Mouse (Mus musculus) embryonic stem cell, embryonic (primary cell): Measurements from ENCODE around the gene Gm39566.

Experiments used
- CTCF ChIA-PET, 4 experiments: fragments of 300-600 bp in 2 of 4; fragments of 350-600 bp in 2 of 4; sonication (Branson Sonifier 250); formaldehyde crosslinking; loops; one replicate each; lab custom pipeline; 2022; ENCODE audit warnings: inconsistent platforms in 2 of 4; lab: Charles Lee
- POLR2A ChIA-PET, 4 experiments: fragments of 300-600 bp in 2 of 4; fragments of 350-600 bp in 2 of 4; sonication (Branson Sonifier 250); formaldehyde crosslinking; loops; one replicate each; lab custom pipeline; 2022; ENCODE audit warnings: antibody characterized with exemption in 4 of 4, inconsistent platforms in 1 of 4; lab: Charles Lee

Gm39566 gene

DNA sequence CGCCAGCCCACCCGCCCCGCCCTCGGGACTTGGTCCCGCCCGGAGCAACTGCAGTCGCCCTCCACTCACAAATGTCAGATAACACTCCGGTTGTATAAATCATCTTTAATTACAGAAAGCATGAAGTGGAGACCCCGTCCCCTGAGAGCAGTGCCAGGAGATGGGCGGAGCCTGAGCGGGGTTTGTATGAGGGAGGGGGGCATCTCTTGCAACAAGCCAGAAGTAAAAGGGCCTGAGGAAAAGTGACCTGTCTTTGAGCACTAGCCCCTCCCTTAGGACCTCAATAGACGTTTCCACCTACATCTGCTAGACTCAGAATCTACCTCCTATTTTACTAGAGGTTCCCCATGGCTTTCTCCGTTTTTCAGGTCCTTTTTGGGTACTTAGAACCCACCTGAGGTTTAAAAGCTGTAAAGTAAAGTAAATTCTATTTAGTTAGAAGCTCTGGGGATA lies 19.1 kb downstream of the Gm39566 start:
- ChIA-PET CTCF (interaction anchor here in 2 of 4 experiments (0.5 kb wide), 2 partner anchors 34 to 80 kb away, joined by 4 to 7 read pairs; partner anchors contain the start of gene Slc35g3 (in 1 of the 2)), POLR2A (interaction anchor here in 3 of 4 experiments (0.9 to 12.8 kb wide), 21 partner anchors 8 to 184 kb away, joined by 3 to 168 read pairs (median 5); partner anchors contain the start of genes Eif5a (in 2 of the 3), Nlgn2 (in 2 of the 3), Tmem102 (in 2 of the 3) and Tmem256 (in 2 of the 3))

GRCm38 (mm10) chr11:69795168-69795982 lies 19.7 kb downstream of the Gm39566 start, which contains the start of gene Chrnb1:
Chrnb1 (minus strand) TSS chr11:69795943.
- CTCF ChIA-PET = interaction anchor here in 3 of 4 experiments (0.6 to 1.1 kb wide), 12 partner anchors 9 to 210 kb away, joined by 3 to 10 read pairs (median 4); partner anchors contain the start of gene Acap1 (in 1 of the 3)
- POLR2A ChIA-PET = interaction anchor here in 3 of 4 experiments (0.6 to 12.8 kb wide), 48 partner anchors 8 to 216 kb away, joined by 3 to 168 read pairs (median 4); partner anchors contain the start of genes Eif5a (in 2 of the 3), Tmem102 (in 2 of the 3), Wrap53 (in 2 of the 3) and Ctdnep1 (in 1 of the 3)

- POLR2A ChIA-PET = interaction anchor here (0.5 to 2.5 kb wide), 15 partner anchors 9 to 212 kb away, joined by 3 to 8 read pairs (median 4); partner anchors contain the start of genes Polr2a (in 1 of the 4) and Tmem256 (in 1 of the 4)
Observed at GRCm38 (mm10) chr11:69793429-69793828, 21.7 kb downstream of the Gm39566 start.

GRCm38 (mm10) chr11:69791420-69791819 lies 23.7 kb downstream of the Gm39566 start:
- POLR2A ChIA-PET = interaction anchor here in 3 of 4 experiments (0.7 to 4.0 kb wide), 4 partner anchors 10 to 186 kb away, joined by 3 to 21 read pairs (median 6); partner anchors contain the start of gene Fgf11 (in 2 of the 3)
- CTCF ChIA-PET = interaction anchor here in 1 of 4 experiments (0.7 kb wide), 1 partner anchor 28 kb away, joined by 3 read pairs; no protein-coding TSS in a partner anchor

More at GRCm38 (mm10) chr11:69793429-69793828, 21.7 kb downstream of the Gm39566 start:
- CTCF ChIA-PET = no interaction called here

- ChIA-PET CTCF (interaction anchor here in 1 of 4 experiments (0.7 kb wide), 1 partner anchor 224 kb away, joined by 3 read pairs; no protein-coding TSS in a partner anchor), POLR2A (interaction anchor here in 3 of 4 experiments (0.9 to 6.8 kb wide), 13 partner anchors 11 to 135 kb away, joined by 3 to 168 read pairs (median 3); partner anchors contain the start of genes Fgf11 (in 2 of the 3), Chrnb1 (in 1 of the 3), Polr2a (in 1 of the 3) and Tmem102 (in 1 of the 3))
Observed at GRCm38 (mm10) chr11:69789431-69789830, 25.7 kb downstream of the Gm39566 start.

DNA sequence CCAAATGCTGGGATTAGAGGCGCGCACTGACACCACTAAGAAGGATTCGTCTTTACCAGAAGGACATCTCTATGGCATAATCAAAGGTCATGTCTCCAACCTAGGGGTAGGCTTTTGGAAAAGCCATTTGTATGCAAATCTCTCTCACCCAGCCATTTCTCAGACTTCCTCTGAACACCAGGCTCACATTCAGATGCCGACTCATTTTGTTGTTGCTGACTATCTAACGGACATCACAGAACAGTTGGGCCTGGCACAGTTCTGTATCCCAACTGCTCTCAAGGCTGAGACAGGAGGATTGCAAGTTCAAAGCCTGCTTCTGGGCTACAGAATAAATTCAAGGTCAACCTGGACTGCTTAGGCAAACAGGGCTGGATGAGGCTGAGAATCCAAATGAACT lies 27.8 kb downstream of the Gm39566 start:
- ChIA-PET POLR2A (interaction anchor here in 2 of 4 experiments (0.6 to 6.8 kb wide), 6 partner anchors 12 to 98 kb away, joined by 3 to 168 read pairs (median 44); partner anchors contain the start of genes Fgf11 (in 2 of the 2), Tmem102 (in 2 of the 2), Chrnb1 (in 1 of the 2) and Nlgn2 (in 1 of the 2)), CTCF (interaction anchor here in 1 of 4 experiments (0.6 to 1.0 kb wide), 2 partner anchors 8 to 89 kb away, joined by 3 to 7 read pairs; no protein-coding TSS in a partner anchor)

DNA sequence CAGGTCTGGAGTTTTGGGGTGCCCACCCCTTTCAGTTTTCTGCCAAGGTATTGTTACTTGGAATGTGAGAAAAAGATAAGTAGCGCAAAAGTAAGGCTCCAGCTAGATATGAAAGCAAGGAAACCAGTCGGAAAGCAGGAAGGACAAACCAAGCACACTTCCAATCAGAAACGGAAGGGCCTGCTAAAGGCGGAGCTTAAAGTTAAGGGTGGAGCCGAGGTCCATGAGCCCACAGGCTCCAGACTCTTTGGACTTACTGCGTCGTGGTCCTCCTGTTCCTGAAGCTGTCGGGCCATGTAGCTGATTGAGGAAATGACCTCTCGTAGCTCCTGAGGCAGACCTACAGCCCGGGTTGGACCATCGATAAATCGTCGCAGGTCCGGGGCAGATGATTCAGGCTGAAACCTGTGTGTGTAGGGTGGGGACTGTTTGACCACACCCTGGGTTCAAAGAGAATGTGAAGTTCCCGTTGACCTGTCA lies 30.3 kb downstream of the Gm39566 start:
- POLR2A ChIA-PET = interaction anchor here (0.5 to 6.8 kb wide), 93 partner anchors 9 to 884 kb away, joined by 3 to 168 read pairs (median 4); partner anchors contain the start of genes Eif5a (in 3 of the 4), Fgf11 (in 3 of the 4), Nlgn2 (in 3 of the 4) and Tmem256 (in 3 of the 4)
- CTCF ChIA-PET = interaction anchor here in 3 of 4 experiments (0.5 to 2.2 kb wide), 16 partner anchors 8 to 259 kb away, joined by 3 to 11 read pairs (median 3); partner anchors contain the start of genes Eif5a (in 1 of the 3) and Fgf11 (in 1 of the 3)

DNA sequence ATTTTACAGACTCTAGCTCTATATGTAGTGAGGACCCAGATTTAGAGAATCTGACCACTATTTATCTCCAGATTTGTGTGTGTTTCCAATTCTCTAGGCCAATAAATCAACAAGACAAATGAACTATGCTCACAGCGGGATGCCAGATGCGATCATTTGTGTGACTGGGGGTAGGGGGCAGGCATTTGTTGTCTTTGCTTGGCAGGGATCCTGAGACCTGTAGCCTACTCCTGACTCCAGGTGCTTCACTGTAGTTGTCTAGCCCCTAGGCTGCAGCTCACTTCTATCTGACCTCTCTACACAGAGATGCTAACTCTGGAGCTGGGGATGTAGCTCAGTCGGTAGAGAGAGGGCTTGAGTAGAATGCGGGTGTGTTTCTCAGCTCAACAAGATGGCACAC lies 33.3 kb downstream of the Gm39566 start:
- POLR2A ChIA-PET = interaction anchor here in 3 of 4 experiments (0.5 to 4.8 kb wide), 30 partner anchors 11 to 168 kb away, joined by 3 to 57 read pairs (median 6); partner anchors contain the start of genes Nlgn2 (in 3 of the 3), Chrnb1 (in 2 of the 3), Polr2a (in 2 of the 3) and Tmem256 (in 2 of the 3)
- CTCF ChIA-PET = interaction anchor here in 3 of 4 experiments (0.6 to 1.1 kb wide), 3 partner anchors 27 to 240 kb away, joined by 3 to 7 read pairs (median 3); no protein-coding TSS in a partner anchor

DNA sequence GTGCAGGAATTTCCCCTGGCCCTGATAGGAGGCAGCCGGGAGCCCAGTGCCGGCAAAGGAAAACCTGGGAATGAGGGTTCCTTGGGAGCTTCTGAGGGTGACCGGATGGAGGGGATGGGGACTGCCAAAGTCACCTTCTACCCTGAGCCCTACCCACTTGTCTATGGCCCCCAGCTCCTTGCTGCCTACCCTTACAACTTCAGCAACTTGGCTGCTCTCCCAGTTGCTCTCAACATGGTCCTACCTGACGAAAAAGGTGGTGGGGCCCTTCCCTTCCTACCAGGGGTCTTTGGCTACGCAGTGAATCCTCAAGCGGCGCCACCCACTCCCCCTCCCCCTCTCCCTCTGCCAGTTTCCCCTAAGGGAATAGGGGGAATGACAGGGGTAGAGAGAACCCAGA lies 36.1 kb downstream of the Gm39566 start:
- ChIA-PET CTCF (interaction anchor here in 1 of 4 experiments (1.1 kb wide), 1 partner anchor 102 kb away, joined by 3 read pairs; no protein-coding TSS in a partner anchor), POLR2A (interaction anchor here (0.6 to 5.9 kb wide), 23 partner anchors 9 to 202 kb away, joined by 3 to 69 read pairs (median 5); partner anchors contain the start of genes Fgf11 (in 2 of the 4), Ctdnep1 (in 1 of the 4), Nlgn2 (in 1 of the 4) and Polr2a (in 1 of the 4))

DNA sequence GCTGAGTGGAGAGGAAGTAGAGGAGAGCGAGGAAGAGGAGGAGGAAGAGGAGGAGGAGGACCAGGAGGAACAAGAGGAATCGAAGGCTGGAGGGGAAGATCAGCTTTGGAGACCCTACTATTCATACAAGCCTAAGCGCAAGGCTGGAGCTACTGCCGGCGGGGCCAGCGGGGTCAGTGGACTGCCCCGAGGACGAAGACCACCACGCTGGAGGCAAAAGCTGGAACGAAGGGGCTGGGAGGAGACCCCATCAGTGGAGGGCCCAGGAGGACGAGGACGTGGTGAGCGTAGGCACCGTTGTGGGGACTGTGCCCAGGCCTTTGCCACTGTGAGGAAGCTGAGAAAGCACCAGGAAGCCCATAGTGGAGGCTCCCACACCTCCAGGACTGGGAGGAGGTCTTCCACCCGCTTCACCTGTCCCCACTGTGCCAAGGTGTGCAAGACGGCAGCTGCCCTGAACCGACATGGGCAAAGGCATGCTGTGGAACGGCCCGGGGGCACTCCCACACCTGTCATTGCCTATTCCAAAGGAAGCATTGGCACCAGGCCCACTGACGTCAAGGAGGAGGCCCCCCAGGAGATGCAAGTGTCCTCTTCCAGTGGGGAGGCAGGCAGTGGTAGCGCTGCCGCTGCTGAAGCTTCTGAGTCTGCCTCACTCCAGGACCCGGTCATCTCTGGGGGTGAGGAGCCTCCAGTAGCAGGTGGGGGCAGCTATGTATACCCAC lies 36.7 kb downstream of the Gm39566 start:
- POLR2A ChIA-PET = interaction anchor here (0.6 to 5.9 kb wide), 31 partner anchors 7 to 202 kb away, joined by 3 to 69 read pairs (median 5); partner anchors contain the start of genes Fgf11 (in 2 of the 4), Ctdnep1 (in 1 of the 4), Eif5a (in 1 of the 4) and Nlgn2 (in 1 of the 4)

DNA sequence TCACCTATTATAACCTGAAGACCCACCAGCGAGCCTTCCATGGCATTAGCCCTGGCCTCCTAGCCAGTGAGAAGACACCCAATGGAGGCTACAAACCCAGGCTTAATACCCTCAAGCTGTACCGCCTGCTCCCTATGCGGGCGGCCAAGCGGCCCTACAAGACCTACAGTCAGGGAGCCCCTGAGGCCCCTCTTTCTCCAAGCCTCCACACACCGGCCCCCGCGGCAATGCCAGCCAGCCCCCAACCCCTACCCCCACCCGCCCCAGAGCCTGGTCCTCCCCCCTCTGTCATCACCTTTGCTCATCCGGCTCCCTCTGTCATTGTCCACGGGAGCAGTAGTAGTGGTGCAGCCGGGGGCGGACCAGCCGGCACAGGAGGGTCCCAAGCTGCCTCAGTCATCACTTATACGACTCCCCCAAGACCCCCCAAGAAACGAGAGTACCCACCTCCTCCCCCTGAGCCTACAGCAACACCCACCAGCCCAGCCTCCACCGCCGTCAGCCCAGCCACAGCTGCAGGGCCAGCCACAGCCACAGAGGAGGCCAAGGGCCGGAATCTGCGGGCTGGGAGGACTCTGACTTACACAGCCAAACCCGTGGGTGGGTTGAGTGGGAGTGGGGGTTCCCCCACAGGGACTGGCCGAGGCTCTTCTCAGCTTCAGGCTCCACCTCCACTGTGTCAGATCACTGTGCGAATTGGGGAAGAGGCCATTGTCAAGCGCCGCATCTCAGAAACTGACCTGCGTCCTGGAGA lies 37.4 kb downstream of the Gm39566 start:
- ChIA-PET CTCF (interaction anchor here in 1 of 4 experiments (0.6 kb wide), 1 partner anchor 175 kb away, joined by 3 read pairs; no protein-coding TSS in a partner anchor), POLR2A (interaction anchor here (0.6 to 5.9 kb wide), 25 partner anchors 8 to 144 kb away, joined by 3 to 69 read pairs (median 5); partner anchors contain the start of genes Fgf11 (in 2 of the 4), Eif5a (in 1 of the 4), Nlgn2 (in 1 of the 4) and Polr2a (in 1 of the 4))

More for the DNA sequence above, 36.7 kb downstream of the Gm39566 start:
- CTCF ChIA-PET = interaction anchor here in 2 of 4 experiments (0.6 to 1.1 kb wide), 2 partner anchors 102 to 175 kb away, joined by 3 read pairs; no protein-coding TSS in a partner anchor

DNA sequence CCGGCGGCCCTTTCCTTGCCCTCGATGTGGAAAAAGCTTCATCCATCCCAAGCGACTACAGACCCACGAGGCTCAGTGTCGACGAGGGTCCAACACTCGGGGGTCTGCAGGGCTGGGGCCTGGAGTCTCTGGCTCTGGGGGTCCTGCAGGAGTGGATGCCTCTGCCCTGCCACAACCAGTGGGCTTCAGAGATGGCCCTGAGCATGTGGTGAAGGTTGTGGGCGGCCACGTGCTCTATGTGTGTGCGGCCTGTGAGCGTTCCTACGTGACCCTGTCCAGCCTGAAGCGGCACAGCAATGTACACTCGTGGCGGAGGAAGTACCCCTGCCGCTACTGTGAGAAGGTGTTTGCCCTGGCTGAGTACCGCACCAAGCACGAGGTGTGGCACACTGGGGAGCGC lies 38.6 kb downstream of the Gm39566 start:
- POLR2A ChIA-PET = interaction anchor here (0.6 to 5.9 kb wide), 28 partner anchors 8 to 453 kb away, joined by 3 to 69 read pairs (median 5); partner anchors contain the start of genes Polr2a (in 2 of the 4), Slc35g3 (in 2 of the 4), Tmem102 (in 2 of the 4) and Cntrob (in 1 of the 4)
- CTCF ChIA-PET = interaction anchor here in 3 of 4 experiments (0.6 to 2.1 kb wide), 4 partner anchors 9 to 1257 kb away, joined by 3 to 8 read pairs (median 4); partner anchors contain the start of gene 6330403K07Rik (in 1 of the 3)

DNA sequence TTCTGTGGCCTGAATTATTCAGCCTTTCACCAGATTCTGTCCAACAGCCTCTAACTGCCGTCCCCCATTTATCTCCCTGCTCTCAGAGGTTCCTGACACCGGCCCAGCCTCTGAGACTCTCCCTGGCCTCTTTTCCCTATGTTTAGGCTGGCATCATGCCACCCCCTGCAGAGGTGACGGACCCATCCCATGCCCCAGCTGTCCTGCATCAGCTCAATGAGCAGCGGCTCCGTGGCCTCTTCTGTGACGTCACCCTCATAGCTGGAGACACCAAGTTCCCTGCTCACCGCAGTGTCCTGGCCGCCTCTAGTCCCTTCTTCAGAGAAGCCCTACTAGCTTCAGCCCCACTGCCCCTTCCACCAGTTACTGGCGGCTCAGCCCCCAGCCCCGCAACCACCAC lies 39.4 kb downstream of the Gm39566 start:
- ChIA-PET CTCF (interaction anchor here in 3 of 4 experiments (0.6 to 2.1 kb wide), 5 partner anchors 9 to 201 kb away, joined by 3 to 8 read pairs (median 4); no protein-coding TSS in a partner anchor), POLR2A (interaction anchor here (0.6 to 5.9 kb wide), 37 partner anchors 8 to 452 kb away, joined by 3 to 69 read pairs (median 4); partner anchors contain the start of genes Polr2a (in 2 of the 4), Slc35g3 (in 2 of the 4), Tmem102 (in 2 of the 4) and Tmem256 (in 2 of the 4))

- ChIA-PET POLR2A (interaction anchor here (0.5 to 5.9 kb wide), 25 partner anchors 8 to 205 kb away, joined by 3 to 69 read pairs (median 5); partner anchors contain the start of genes Polr2a (in 2 of the 4), Tmem102 (in 2 of the 4), 2810408A11Rik (in 1 of the 4) and Acap1 (in 1 of the 4)), CTCF (interaction anchor here in 1 of 4 experiments (1.3 to 2.1 kb wide), 2 partner anchors 102 to 159 kb away, joined by 4 to 5 read pairs; no protein-coding TSS in a partner anchor)
Observed at GRCm38 (mm10) chr11:69774961-69775360, 40.1 kb downstream of the Gm39566 start.
